ENCODE assay signal across 26 mouse cellular contexts in genomic region chrX:15598428-15598827, GRCm38 (mm10).
A peak's percentile ranks its signal among the peaks of the same experiment; 100 is the strongest.
DNase-seq lines count a peak whose midpoint lies in the region; ATAC-seq and TF ChIP-seq lines count a peak whose summit lies in the region.
"Had no signal": no experiment of that assay in that cellular context is flagged by ENCODE, and none has a peak within 500 bp of the region (broad histone marks: within the 10 kb centered on the region; RNA-seq: fewer than 3 reads in every experiment).

No protein-coding gene starts in this region.

- no peaks in the 10 kb centered on the region for H3K9me3 ChIP-seq in G1E (replicated peaks)
- H3K9me3 ChIP-seq: embryonic facial prominence, embryonic 13.5 days; embryonic facial prominence, embryonic 15.5 days; forebrain, embryonic 10.5 days; forebrain, embryonic 12.5 days had no signal

- H3K4me1 ChIP-seq in G1E (ENCODE audit: insufficient read depth, low read depth, low read length): no peaks in the 10 kb centered on the region
- H3K4me1 ChIP-seq: embryonic facial prominence, embryonic 13.5 days; embryonic facial prominence, embryonic 15.5 days; forebrain, embryonic 10.5 days; forebrain, embryonic 12.5 days had no signal

- peak; percentile 28 for ATAC-seq in G1E (ENCODE audit: extremely low read depth, insufficient number of reproducible peaks, low FRiP score, poor library complexity, severe bottlenecking)
- ATAC-seq in Patski: peak; percentile 54
- peak; percentile 71 for ATAC-seq in granulocyte monocyte progenitor cell, adult 5-6 weeks (replicated peaks; ENCODE audit: poor library complexity, severe bottlenecking)
- ATAC-seq: CD4-positive, CD25-positive, alpha-beta regulatory T cell, adult 4 months; forebrain, embryonic 14.5 days; forebrain, embryonic 16.5 days had no signal

- CTCF ChIA-PET in Patski (lab: Charles Lee): no interaction called here

- no peaks in the 10 kb centered on the region for H3K36me3 ChIP-seq in G1E (replicated peaks)
- H3K36me3 ChIP-seq: embryonic facial prominence, embryonic 13.5 days; embryonic facial prominence, embryonic 15.5 days; forebrain, embryonic 10.5 days; forebrain, embryonic 12.5 days had no signal

- TF ChIP-seq CTCF in G1E (IDR thresholded peaks at IDR 0.05; ENCODE audit: low read depth, low read length) (no peak), Patski (IDR thresholded peaks at IDR 0.05) (no peak)

- in situ Hi-C loops in Patski (cut with MboI; ENCODE audit: low pct_unique_long_range_greater_than_20kb): no loop called here

- H3K27me3 ChIP-seq in G1E (ENCODE audit: insufficient read depth, low read length) (no peaks in the 10 kb centered on the region), Patski (peaks cover 8% of the 10 kb centered on the region)
- H3K27me3 ChIP-seq: CH12.LX; embryonic facial prominence, embryonic 13.5 days; embryonic facial prominence, embryonic 15.5 days; forebrain, embryonic 12.5 days had no signal

- DNase-seq in G1E (ENCODE audit: low spot score): no peak
- no peak for DNase-seq in Patski (ENCODE audit: low read depth, low spot score)
- no peak for DNase-seq in right cerebral cortex, adult 18-20 months
- DNase-seq in testis, postnatal 10 days (ENCODE audit: low spot score): no peak
- no peak for DNase-seq in left cerebral cortex, adult 18-20 months (ENCODE audit: low spot score in 2 of 2)
- no peak for DNase-seq in right cerebral cortex, postnatal 14 days
- DNase-seq: adrenal gland, adult 8-10 months; adrenal gland, postnatal 14 days; adrenal gland, postnatal 36 days; B cell, adult 2 months; cerebellum, adult 11-12 months; cerebellum, adult 2 months; cerebellum, adult 9-10 months; cerebellum, postnatal 10 days; cerebellum, postnatal 25 days; embryo, embryonic 11 days had no signal

- no peak overlapping the region for H3K4me3 ChIP-seq in G1E (ENCODE audit: low read depth, low read length)
- H3K4me3 ChIP-seq: embryonic facial prominence, embryonic 13.5 days; embryonic facial prominence, embryonic 15.5 days; erythroblast, embryonic 14.5 days; forebrain, embryonic 10.5 days; forebrain, embryonic 12.5 days had no signal

- POLR2A ChIA-PET in Patski (lab: Charles Lee): no interaction called here
